Mouse (Mus musculus): ENCODE measurements around the gene Smbd1.

- TF ChIP-seq CTCF (IDR thresholded peaks at IDR 0.05; ENCODE audit: extremely low read depth, insufficient read depth, low read length) = no peak
- no peak for TF ChIP-seq POLR2A (IDR thresholded peaks at IDR 0.05; ENCODE audit: extremely low read depth, insufficient read depth, low read length)
Observed at GRCm38 (mm10) chr16:32807408-32808185, 2.7 kb downstream of the Smbd1 start.
